Mouse (Mus musculus): Measurements from ENCODE around the gene Kiss1.

DNA sequence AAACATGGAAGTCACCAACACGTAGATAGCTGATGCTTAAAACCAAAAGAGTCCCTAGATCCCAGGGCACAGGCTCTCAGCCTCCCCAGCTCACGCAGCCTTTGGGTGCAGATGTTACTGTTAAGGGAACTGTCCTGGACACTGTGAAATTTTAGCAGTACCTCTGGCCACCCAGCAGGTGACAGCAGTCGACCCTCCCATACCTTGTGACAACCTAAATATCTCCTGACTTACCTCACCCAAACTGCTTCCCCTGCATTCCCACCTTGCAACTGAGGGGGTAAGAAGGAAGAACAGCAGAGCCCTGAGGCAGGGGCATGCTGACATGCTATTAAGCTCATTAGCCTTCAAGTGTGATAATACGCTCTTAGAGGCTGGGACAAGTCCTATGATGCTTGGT lies 10.4 kb upstream of the Kiss1 start:
- TF ChIP-seq CTCF (IDR thresholded peaks at IDR 0.05; ENCODE audit: insufficient read depth, low read depth, low read length) (no peak), POLR2A (IDR thresholded peaks at IDR 0.05; ENCODE audit: insufficient read depth, low read depth, low read length) (no peak)
